Mouse (Mus musculus) thymus, postnatal 14 days (tissue): ENCODE data around the gene Galm.
A peak's percentile ranks its signal among the peaks of the same experiment; 100 is the strongest.
"Not testable (repeated sequence)": the region's sequence is repeated elsewhere in the genome, so short reads cannot be mapped to it uniquely, and the experiment has no call there.

Experiments used
- DNase-seq: peaks from one replicate; pipeline ENCODE4 v3.0.0; 2021

Galm gene

GRCm38 (mm10) chr17:80221202-80221601 is 93.9 kb downstream of the Galm start:
- no peak for DNase-seq

GRCm38 (mm10) chr17:80221890-80222628 is 94.8 kb downstream of the Galm start:
- DNase-seq = peak; percentile 46

GRCm38 (mm10) chr17:80223829-80224228 is 96.6 kb downstream of the Galm start:
- DNase-seq = no peak

- DNase-seq = peak; percentile 86
These were observed 97.2 kb downstream of the Galm start, which contains the start of gene Gemin6 for GRCm38 (mm10) chr17:80224326-80225116. Gemin6 (plus strand) TSS chr17:80224441.

- not testable (repeated sequence) for DNase-seq
These were observed 97.9 kb downstream of the Galm start for GRCm38 (mm10) chr17:80225142-80225541.

GRCm38 (mm10) chr17:80229396-80229795 is 102.1 kb downstream of the Galm start:
- no peak for DNase-seq

GRCm38 (mm10) chr17:80233844-80234243 is 106.6 kb downstream of the Galm start:
- DNase-seq = no peak

GRCm38 (mm10) chr17:80234376-80234775 is 107.1 kb downstream of the Galm start:
- no peak for DNase-seq
